Mouse (Mus musculus): ENCODE measurements around the gene Sugp2. TPM values are rescaled to one million over a fixed set of nuclear protein-coding genes. Genes with fewer than 3 reads are reported as not detected.

Sugp2 gene
- polyA plus RNA-seq, 1 experiment from 2014 or later, result 33.5 TPM

- no peaks in the 10 kb centered on the region; the same call in 1 of the 2 replicates for H3K4me1 ChIP-seq (ENCODE audit: insufficient read depth)
- H3K27me3 ChIP-seq (ENCODE audit: insufficient read depth, low read length), result no peaks in the 10 kb centered on the region
- no peak overlapping the region for H3K9ac ChIP-seq
- H3K9me3 ChIP-seq (ENCODE audit: low read depth, low read length), result peaks cover 3% of the 10 kb centered on the region; the same call in 1 of the 2 replicates
- no peak for ATAC-seq (ENCODE audit: insufficient read depth)
- peak; percentile 48; the same call in 1 of the 2 replicates for TF ChIP-seq CTCF (IDR thresholded peaks at IDR 0.05; ENCODE audit: low read depth)
- WGBS, result 87% methylated on average over 8 of the region's 8 CpGs
- H3K4me2 ChIP-seq, result no peak overlapping the region
- DNase-seq, result no peak
- no peak overlapping the region for H3K27ac ChIP-seq (ENCODE audit: low read depth)
- no peak overlapping the region for H3K4me3 ChIP-seq (ENCODE audit: low read depth, low read length)
- peaks cover 68% of the 10 kb centered on the region for H3K36me3 ChIP-seq (ENCODE audit: insufficient read depth)
These were observed 52.7 kb downstream of the Sugp2 start for GRCm38 (mm10) chr8:70286737-70287136.

GRCm38 (mm10) chr8:70293988-70294405 lies 60.0 kb downstream of the Sugp2 start:
- peak; percentile 90 for DNase-seq
- peak overlapping the region; percentile 83; the same call in 1 of the 2 replicates for H3K27ac ChIP-seq (ENCODE audit: low read depth)
- peak; percentile 86 for ATAC-seq (ENCODE audit: insufficient read depth)
- 28% methylated on average over 5 of the region's 5 CpGs for WGBS
- peaks cover 93% of the 10 kb centered on the region for H3K36me3 ChIP-seq (ENCODE audit: insufficient read depth)
- H3K4me1 ChIP-seq (ENCODE audit: insufficient read depth), result 0 out of 2 replicates have a peak, but pooled peaks cover 8% of the 10 kb centered on the region
- no peaks in the 10 kb centered on the region for H3K9me3 ChIP-seq (ENCODE audit: low read depth, low read length)
- no peak for TF ChIP-seq CTCF (IDR thresholded peaks at IDR 0.05; ENCODE audit: low read depth)
- no peaks in the 10 kb centered on the region for H3K27me3 ChIP-seq (ENCODE audit: insufficient read depth, low read length)
- H3K4me3 ChIP-seq (ENCODE audit: low read depth, low read length), result no peak overlapping the region
- peak overlapping the region; percentile 27; the same call in 1 of the 2 replicates for H3K4me2 ChIP-seq
- no peak overlapping the region for H3K9ac ChIP-seq

- no peaks in the 10 kb centered on the region for H3K27me3 ChIP-seq (ENCODE audit: insufficient read depth, low read length)
- no peak overlapping the region for H3K9ac ChIP-seq
- H3K9me3 ChIP-seq (ENCODE audit: low read depth, low read length), result no peaks in the 10 kb centered on the region
- H3K27ac ChIP-seq (ENCODE audit: low read depth), result no peak overlapping the region
- no peak overlapping the region for H3K4me3 ChIP-seq (ENCODE audit: low read depth, low read length)
- DNase-seq (no peak), ATAC-seq (ENCODE audit: insufficient read depth) (no peak)
- 78% methylated on average over 3 of the region's 3 CpGs for WGBS
- no peak overlapping the region; the same call in 1 of the 2 replicates for H3K4me2 ChIP-seq
- no peak for TF ChIP-seq CTCF (IDR thresholded peaks at IDR 0.05; ENCODE audit: low read depth)
- peaks cover 55% of the 10 kb centered on the region for H3K36me3 ChIP-seq (ENCODE audit: insufficient read depth)
- H3K4me1 ChIP-seq (ENCODE audit: insufficient read depth), result peaks cover 13% of the 10 kb centered on the region
These were observed 66.9 kb downstream of the Sugp2 start for GRCm38 (mm10) chr8:70300881-70301280.

- ATAC-seq (ENCODE audit: insufficient read depth) (peak; percentile 93), DNase-seq (peak; percentile 98)
- Histone ChIP-seq H3K9ac (peak within 1 kb of the TSS; percentile 84), H3K27me3 (ENCODE audit: insufficient read depth, low read length) (no peaks in the 10 kb centered on the region), H3K9me3 (ENCODE audit: low read depth, low read length) (no peaks in the 10 kb centered on the region), H3K4me2 (peak within 1 kb of the TSS; percentile 75), H3K27ac (ENCODE audit: low read depth) (peak within 1 kb of the TSS; percentile 31; the same call in 1 of the 2 replicates), H3K4me3 (ENCODE audit: low read depth, low read length) (peak within 1 kb of the TSS; percentile 88), H3K36me3 (ENCODE audit: insufficient read depth) (peaks cover 53% of the 10 kb centered on the region), H3K4me1 (ENCODE audit: insufficient read depth) (peaks cover 13% of the 10 kb centered on the region)
- TF ChIP-seq CTCF (IDR thresholded peaks at IDR 0.05; ENCODE audit: low read depth), result no peak
- WGBS, result under 1% methylated on average over 40 of the region's 40 CpGs
These were observed 68.4 kb downstream of the Sugp2 start, which contains the start of the genes Ddx49 and Cope for GRCm38 (mm10) chr8:70302358-70302890. Gene Ddx49, minus strand, starts transcription at chr8:70302489. Gene Cope, plus strand, starts transcription at chr8:70302518.

GRCm38 (mm10) chr8:70302901-70303300 lies 68.9 kb downstream of the Sugp2 start:
- Histone ChIP-seq H3K4me3 (ENCODE audit: low read depth, low read length) (peak overlapping the region; percentile 88), H3K9me3 (ENCODE audit: low read depth, low read length) (no peaks in the 10 kb centered on the region), H3K27me3 (ENCODE audit: insufficient read depth, low read length) (no peaks in the 10 kb centered on the region), H3K4me2 (peak overlapping the region; percentile 75), H3K4me1 (ENCODE audit: insufficient read depth) (peaks cover 13% of the 10 kb centered on the region), H3K36me3 (ENCODE audit: insufficient read depth) (peaks cover 53% of the 10 kb centered on the region), H3K9ac (peak overlapping the region; percentile 84), H3K27ac (ENCODE audit: low read depth) (peak overlapping the region; percentile 31; the same call in 1 of the 2 replicates)
- DNase-seq (no peak), ATAC-seq (ENCODE audit: insufficient read depth) (no peak; the same call in 1 of the 2 replicates)
- no peak for TF ChIP-seq CTCF (IDR thresholded peaks at IDR 0.05; ENCODE audit: low read depth)
- WGBS, result 4% methylated on average over 16 of the region's 16 CpGs

DNA sequence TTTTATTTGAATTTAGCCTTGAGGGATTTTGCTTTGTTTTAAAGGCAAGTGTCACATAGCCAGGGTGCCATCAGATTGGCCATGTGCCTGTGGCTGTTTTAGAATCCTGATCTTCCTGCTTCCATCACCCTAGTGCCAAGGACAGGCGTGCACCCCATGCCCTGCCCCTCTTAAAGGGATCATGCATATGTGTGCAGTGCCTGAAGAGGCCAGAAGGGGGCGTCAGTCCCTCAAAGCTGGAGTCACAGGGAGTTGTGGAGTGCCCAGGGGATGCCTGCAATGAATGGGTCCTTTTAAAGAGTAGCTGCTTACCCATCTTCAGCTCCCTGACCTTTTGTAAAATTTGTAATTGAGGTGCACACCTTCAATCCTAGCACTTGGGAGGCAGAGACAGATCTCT lies 75.3 kb downstream of the Sugp2 start:
- ATAC-seq (ENCODE audit: insufficient read depth), result no peak
- Histone ChIP-seq H3K9ac (no peak overlapping the region), H3K36me3 (ENCODE audit: insufficient read depth) (peaks cover 84% of the 10 kb centered on the region), H3K4me1 (ENCODE audit: insufficient read depth) (no peaks in the 10 kb centered on the region), H3K27me3 (ENCODE audit: insufficient read depth, low read length) (no peaks in the 10 kb centered on the region), H3K4me2 (no peak overlapping the region), H3K27ac (ENCODE audit: low read depth) (no peak overlapping the region), H3K4me3 (ENCODE audit: low read depth, low read length) (no peak overlapping the region), H3K9me3 (ENCODE audit: low read depth, low read length) (no peaks in the 10 kb centered on the region)
- DNase-seq, result peak; percentile 43
- WGBS, result 31% methylated on average over 2 of the region's 2 CpGs
- peak; percentile 70 for TF ChIP-seq CTCF (IDR thresholded peaks at IDR 0.05; ENCODE audit: low read depth)

GRCm38 (mm10) chr8:70313399-70313798 lies 79.4 kb downstream of the Sugp2 start:
- Histone ChIP-seq H3K4me1 (ENCODE audit: insufficient read depth) (peaks cover 18% of the 10 kb centered on the region), H3K36me3 (ENCODE audit: insufficient read depth) (peaks cover 46% of the 10 kb centered on the region), H3K27me3 (ENCODE audit: insufficient read depth, low read length) (no peaks in the 10 kb centered on the region), H3K4me2 (no peak overlapping the region), H3K9me3 (ENCODE audit: low read depth, low read length) (no peaks in the 10 kb centered on the region), H3K9ac (no peak overlapping the region), H3K4me3 (ENCODE audit: low read depth, low read length) (no peak overlapping the region), H3K27ac (ENCODE audit: low read depth) (no peak overlapping the region)
- no peak for DNase-seq
- no peak for TF ChIP-seq CTCF (IDR thresholded peaks at IDR 0.05; ENCODE audit: low read depth)
- WGBS, result 81% methylated on average over 2 of the region's 2 CpGs
- no peak for ATAC-seq (ENCODE audit: insufficient read depth)
